ENCODE assay signal across 18 mouse cellular contexts in the genomic region with DNA sequence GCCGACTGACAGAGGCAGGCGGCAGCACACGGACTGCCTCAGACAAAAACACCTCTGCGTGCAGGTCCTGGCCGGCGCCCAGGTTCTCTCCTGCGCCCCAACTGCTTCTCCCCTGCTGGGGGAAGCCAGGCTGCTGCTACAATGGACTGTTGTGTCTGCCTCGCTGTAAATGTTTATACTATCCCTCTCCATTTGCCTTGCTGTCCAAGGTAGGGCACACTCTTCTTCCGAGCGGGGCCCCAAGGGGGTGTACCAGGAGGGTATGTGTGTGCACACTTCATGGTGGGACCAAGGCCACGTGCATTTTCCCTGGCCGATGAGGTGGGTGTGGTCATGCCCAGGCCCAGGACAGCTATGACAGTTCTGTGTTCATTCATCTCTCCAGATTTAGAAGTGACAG. TPM values are rescaled to one million over a fixed set of nuclear protein-coding genes. Genes with fewer than 3 reads are reported as not detected.
DNase-seq lines count a peak whose midpoint lies in the region; ATAC-seq and TF ChIP-seq lines count a peak whose summit lies in the region.
"Had no signal": no experiment of that assay in that cellular context is flagged by ENCODE, and none has a peak within 500 bp of the region (broad histone marks: within the 10 kb centered on the region; RNA-seq: fewer than 3 reads in every experiment).

No protein-coding gene starts in this region.

- no peak overlapping the region for H3K4me3 ChIP-seq in heart, embryonic 15.5 days
- no peak overlapping the region for H3K4me3 ChIP-seq in lung, postnatal 0 days (ENCODE audit: low read depth, low read length)
- H3K4me3 ChIP-seq in limb, embryonic 11.5 days (ENCODE audit: low read depth, low read length), result no peak overlapping the region
- H3K4me3 ChIP-seq in stomach, postnatal 0 days (ENCODE audit: low read depth, low read length), result no peak overlapping the region
- H3K4me3 ChIP-seq: forebrain, embryonic 10.5 days; hindbrain, embryonic 13.5 days had no signal

- H3K4me1 ChIP-seq in heart, embryonic 15.5 days (replicated peaks), result peaks cover 30% of the 10 kb centered on the region
- H3K4me1 ChIP-seq in lung, postnatal 0 days (ENCODE audit: insufficient read depth, low read depth, low read length), result peaks cover 18% of the 10 kb centered on the region; the same call in 1 of the 2 replicates
- H3K4me1 ChIP-seq in limb, embryonic 11.5 days (ENCODE audit: control insufficient read depth, insufficient read depth, low read length), result peaks cover 10% of the 10 kb centered on the region
- H3K4me1 ChIP-seq in stomach, postnatal 0 days (replicated peaks; ENCODE audit: control insufficient read depth, insufficient read depth), result 0 out of 2 replicates have a peak, but pooled peaks cover 2% of the 10 kb centered on the region
- H3K4me1 ChIP-seq: forebrain, embryonic 10.5 days; hindbrain, embryonic 13.5 days had no signal

- TF ChIP-seq CTCF in lung, postnatal 0 days (IDR thresholded peaks at IDR 0.05), result no peak
- peak; percentile 11; the same call in 1 of the 2 replicates for TF ChIP-seq CTCF in stomach, postnatal 0 days (IDR thresholded peaks at IDR 0.05; ENCODE audit: low read depth)

- H3K4me2 ChIP-seq in heart, embryonic 15.5 days, result no peak overlapping the region
- 0 out of 2 replicates have a peak overlapping the region, but pooled peaks have one; percentile 5 for H3K4me2 ChIP-seq in lung, postnatal 0 days (replicated peaks; ENCODE audit: low read depth, low read length)
- H3K4me2 ChIP-seq in limb, embryonic 11.5 days (ENCODE audit: low read depth, severe bottlenecking), result peak overlapping the region; percentile 2; the same call in 1 of the 2 replicates
- no peak overlapping the region for H3K4me2 ChIP-seq in stomach, postnatal 0 days (replicated peaks; ENCODE audit: low read depth)
- H3K4me2 ChIP-seq: heart, embryonic 11.5 days; hindbrain, embryonic 13.5 days had no signal

- TF ChIP-seq EP300 in lung, postnatal 0 days (IDR thresholded peaks at IDR 0.05), result no peak
- no peak for TF ChIP-seq EP300 in stomach, postnatal 0 days (optimal IDR thresholded peaks at IDR 0.05)

- intact Hi-C loops in heart, postnatal 14 days (cut with DNase I), result no loop called here

- ATAC-seq in heart, embryonic 15.5 days (replicated peaks; ENCODE audit: insufficient number of reproducible peaks, insufficient read depth, low FRiP score, low read depth), result peak; percentile 34; the same call in 1 of the 2 replicates
- no peak for ATAC-seq in lung, postnatal 0 days
- ATAC-seq in limb, embryonic 11.5 days (ENCODE audit: insufficient number of reproducible peaks, low FRiP score, low TSS enrichment, low read depth), result no peak
- no peak for ATAC-seq in stomach, postnatal 0 days (ENCODE audit: low FRiP score, low TSS enrichment)
- ATAC-seq: Patski had no signal

- no peak overlapping the region for H3K27ac ChIP-seq in heart, embryonic 15.5 days
- no peak overlapping the region for H3K27ac ChIP-seq in lung, postnatal 0 days (ENCODE audit: low read length)
- H3K27ac ChIP-seq in limb, embryonic 11.5 days (replicated peaks; ENCODE audit: low read depth, low read length), result no peak overlapping the region
- H3K27ac ChIP-seq in stomach, postnatal 0 days (replicated peaks), result no peak overlapping the region
- H3K27ac ChIP-seq: forebrain, embryonic 10.5 days; hindbrain, embryonic 13.5 days had no signal

- no peaks in the 10 kb centered on the region for H3K27me3 ChIP-seq in heart, embryonic 15.5 days
- no peaks in the 10 kb centered on the region for H3K27me3 ChIP-seq in lung, postnatal 0 days (replicated peaks; ENCODE audit: insufficient read depth, low read length)
- no peaks in the 10 kb centered on the region for H3K27me3 ChIP-seq in limb, embryonic 11.5 days (ENCODE audit: control insufficient read depth, insufficient read depth, low read length)
- H3K27me3 ChIP-seq in stomach, postnatal 0 days (ENCODE audit: control insufficient read depth, insufficient read depth, low read length), result no peaks in the 10 kb centered on the region
- H3K27me3 ChIP-seq: hindbrain, embryonic 13.5 days had no signal

- no peaks in the 10 kb centered on the region for H3K9me3 ChIP-seq in heart, embryonic 15.5 days (replicated peaks)
- H3K9me3 ChIP-seq in lung, postnatal 0 days (ENCODE audit: low read length), result no peaks in the 10 kb centered on the region
- no peaks in the 10 kb centered on the region for H3K9me3 ChIP-seq in limb, embryonic 11.5 days (ENCODE audit: control insufficient read depth, low read length)
- no peaks in the 10 kb centered on the region for H3K9me3 ChIP-seq in stomach, postnatal 0 days (ENCODE audit: control insufficient read depth, low read length)
- H3K9me3 ChIP-seq: forebrain, embryonic 10.5 days; hindbrain, embryonic 13.5 days had no signal

- no peak for DNase-seq in heart, postnatal 14 days
- no peak for DNase-seq in lung, postnatal 0 days (ENCODE audit: low spot score)
- no peak for DNase-seq in lung, adult 18-20 months
- no peak for DNase-seq in limb, embryonic 11.5 days (ENCODE audit: low spot score)
- no peak for DNase-seq in stomach, postnatal 0 days (ENCODE audit: low spot score)
- no peak for DNase-seq in thymus, postnatal 4 days
- DNase-seq: adrenal gland, postnatal 36 days; gastrocnemius, postnatal 25 days; kidney, adult 8-10 months; left cerebral cortex, postnatal 4 days; lung, postnatal 10 days; right cerebral cortex, postnatal 4 days had no signal

- H3K36me3 ChIP-seq in heart, embryonic 15.5 days, result no peaks in the 10 kb centered on the region
- no peaks in the 10 kb centered on the region for H3K36me3 ChIP-seq in lung, postnatal 0 days (ENCODE audit: insufficient read depth, low read length)
- no peaks in the 10 kb centered on the region for H3K36me3 ChIP-seq in limb, embryonic 11.5 days (ENCODE audit: control insufficient read depth, insufficient read depth, low read length)
- H3K36me3 ChIP-seq in stomach, postnatal 0 days (ENCODE audit: control insufficient read depth, insufficient read depth, low read length), result no peaks in the 10 kb centered on the region
- H3K36me3 ChIP-seq: forebrain, embryonic 10.5 days; hindbrain, embryonic 13.5 days had no signal

- WGBS in heart, embryonic 15.5 days, result 42% methylated on average over 12 of the region's 12 CpGs
- 16% methylated on average over 12 of the region's 12 CpGs for WGBS in lung, postnatal 0 days
- 20% methylated on average over 12 of the region's 12 CpGs for WGBS in limb, embryonic 11.5 days
- 17% methylated on average over 12 of the region's 12 CpGs for WGBS in stomach, postnatal 0 days

- no peak overlapping the region for H3K9ac ChIP-seq in heart, embryonic 15.5 days
- H3K9ac ChIP-seq in lung, postnatal 0 days (replicated peaks; ENCODE audit: low read depth), result no peak overlapping the region
- H3K9ac ChIP-seq in limb, embryonic 11.5 days (ENCODE audit: low read length), result peak overlapping the region; percentile 9; the same call in 1 of the 2 replicates
- H3K9ac ChIP-seq in stomach, postnatal 0 days (ENCODE audit: low read length), result peak overlapping the region; percentile 13; the same call in 1 of the 2 replicates
- H3K9ac ChIP-seq: hindbrain, embryonic 13.5 days had no signal

RNA-seq across cellular contexts. Expression of gene Mymk, which starts 13.2 kb away (rescaled TPM):
- 0.18 and 0.42 TPM in 2 replicates for polyA plus RNA-seq in heart, embryonic 15.5 days (2015; fragmentation: Nextera tagmentation; extraction: Ambion mirVana)
- total RNA-seq in heart, postnatal 14 days (2021), result not detected
- polyA plus RNA-seq in lung, postnatal 0 days (2015; fragmentation: Nextera tagmentation; extraction: Ambion mirVana), result 0.36 and 0.76 TPM in 2 replicates
- 5.7 and 6.2 TPM in 2 replicates for polyA plus RNA-seq in limb, embryonic 11.5 days (2014; fragmentation: Nextera tagmentation; extraction: Ambion mirVana)
- polyA plus RNA-seq in stomach, postnatal 0 days (2015; fragmentation: Nextera tagmentation; extraction: Ambion mirVana), result 0.55 and 1.1 TPM in 2 replicates
- total RNA-seq: adrenal gland, postnatal 36 days; monocyte, adult 5-6 weeks had no signal
- polyA plus RNA-seq: forebrain, embryonic 10.5 days had no signal

RNA-seq across cellular contexts. Expression of gene Adamtsl2, which starts 20.4 kb away (rescaled TPM):
- 12.3 and 13.8 TPM in 2 replicates for polyA plus RNA-seq in heart, embryonic 15.5 days (2015; fragmentation: Nextera tagmentation; extraction: Ambion mirVana)
- 10 to 100 TPM; 27.9 to 36.3 TPM for total RNA-seq in heart, postnatal 14 days (2021)
- 50.6 and 52.3 TPM in 2 replicates for polyA plus RNA-seq in lung, postnatal 0 days (2015; fragmentation: Nextera tagmentation; extraction: Ambion mirVana)
- polyA plus RNA-seq in limb, embryonic 11.5 days (2014; fragmentation: Nextera tagmentation; extraction: Ambion mirVana), result 9.4 and 10.2 TPM in 2 replicates
- 1.4 and 3.4 TPM in 2 replicates for polyA plus RNA-seq in stomach, postnatal 0 days (2015; fragmentation: Nextera tagmentation; extraction: Ambion mirVana)
- total RNA-seq: monocyte, adult 5-6 weeks had no signal

RNA-seq across cellular contexts. Expression of gene Slc2a6, which starts 31.0 kb away (rescaled TPM):
- 0.26 and 0.57 TPM in 2 replicates for polyA plus RNA-seq in heart, embryonic 15.5 days (2015; fragmentation: Nextera tagmentation; extraction: Ambion mirVana)
- total RNA-seq in heart, postnatal 14 days (2021), result under 1 TPM; 0.41 TPM
- polyA plus RNA-seq in lung, postnatal 0 days (2015; fragmentation: Nextera tagmentation; extraction: Ambion mirVana), result 1.1 and 1.3 TPM in 2 replicates
- polyA plus RNA-seq in limb, embryonic 11.5 days (2014; fragmentation: Nextera tagmentation; extraction: Ambion mirVana), result 0.72 and 1.3 TPM in 2 replicates
- 2.0 and 2.7 TPM in 2 replicates for polyA plus RNA-seq in stomach, postnatal 0 days (2015; fragmentation: Nextera tagmentation; extraction: Ambion mirVana)

RNA-seq across cellular contexts. Expression of gene Cacfd1, which starts 49.0 kb away (rescaled TPM):
- polyA plus RNA-seq in heart, embryonic 15.5 days (2015; fragmentation: Nextera tagmentation; extraction: Ambion mirVana), result 35.4 and 48.3 TPM in 2 replicates
- total RNA-seq in heart, postnatal 14 days (2021), result 10 to 100 TPM; 32.4 to 37.2 TPM
- 39.9 and 42.1 TPM in 2 replicates for polyA plus RNA-seq in lung, postnatal 0 days (2015; fragmentation: Nextera tagmentation; extraction: Ambion mirVana)
- 86.7 and 92.9 TPM in 2 replicates for polyA plus RNA-seq in limb, embryonic 11.5 days (2014; fragmentation: Nextera tagmentation; extraction: Ambion mirVana)
- 35.1 and 37.7 TPM in 2 replicates for polyA plus RNA-seq in stomach, postnatal 0 days (2015; fragmentation: Nextera tagmentation; extraction: Ambion mirVana)

Comparison
In these comparisons a context has a peak if more than half of its experiments do, and no peak if none do; other contexts are left out.
1. H3K4me2 ChIP-seq: peak in lung, postnatal 0 days (single experiment) and limb, embryonic 11.5 days (single experiment); none in heart, embryonic 15.5 days (single experiment) and stomach, postnatal 0 days (single experiment).
2. H3K9ac ChIP-seq: peak in limb, embryonic 11.5 days (single experiment) and stomach, postnatal 0 days (single experiment); none in heart, embryonic 15.5 days (single experiment) and lung, postnatal 0 days (single experiment).